Mouse (Mus musculus): ENCODE results near the gene Ccdc177. TPM values are rescaled to one million over a fixed set of nuclear protein-coding genes. Genes with fewer than 3 reads are reported as not detected.
A peak's percentile ranks its signal among the peaks of the same experiment; 100 is the strongest.

Gene Ccdc177
- polyA plus RNA-seq, 1 experiment from 2014 or later = 7.8 TPM

- no peaks in the 10 kb centered on the region for H3K36me3 ChIP-seq
- H3K9ac ChIP-seq (replicated peaks) = no peak overlapping the region
- 85% methylated on average over 3 of the region's 3 CpGs for WGBS
- no peak overlapping the region for H3K4me3 ChIP-seq
- H3K27ac ChIP-seq (replicated peaks) = no peak overlapping the region
- H3K9me3 ChIP-seq = no peaks in the 10 kb centered on the region
- H3K4me1 ChIP-seq = no peaks in the 10 kb centered on the region
- no peaks in the 10 kb centered on the region for H3K27me3 ChIP-seq
- ATAC-seq (ENCODE audit: low FRiP score, low read depth) = no peak
- H3K4me2 ChIP-seq (replicated peaks) = no peak overlapping the region
Observed at GRCm38 (mm10) chr12:80782190-80782589, 21.7 kb upstream of the Ccdc177 start.

- no peak overlapping the region for H3K4me2 ChIP-seq (replicated peaks)
- no peak for ATAC-seq (ENCODE audit: low FRiP score, low read depth)
- no peaks in the 10 kb centered on the region for H3K9me3 ChIP-seq
- no peaks in the 10 kb centered on the region for H3K36me3 ChIP-seq
- WGBS = 91% methylated on average over 4 of the region's 4 CpGs
- H3K27ac ChIP-seq (replicated peaks) = no peak overlapping the region
- H3K4me3 ChIP-seq = no peak overlapping the region
- no peak overlapping the region for H3K9ac ChIP-seq (replicated peaks)
- H3K4me1 ChIP-seq = no peaks in the 10 kb centered on the region
- H3K27me3 ChIP-seq = no peaks in the 10 kb centered on the region
Observed at GRCm38 (mm10) chr12:80779760-80780159, 19.3 kb upstream of the Ccdc177 start.

GRCm38 (mm10) chr12:80778188-80778936 is 17.9 kb upstream of the Ccdc177 start:
- no peak for ATAC-seq (ENCODE audit: low FRiP score, low read depth)
- no peaks in the 10 kb centered on the region for H3K9me3 ChIP-seq

GRCm38 (mm10) chr12:80776046-80776634 is 15.7 kb upstream of the Ccdc177 start:
- H3K4me1 ChIP-seq = no peaks in the 10 kb centered on the region
- no peak overlapping the region for H3K27ac ChIP-seq (replicated peaks)
- H3K27me3 ChIP-seq = no peaks in the 10 kb centered on the region; the same call in 1 of the 2 replicates
- no peaks in the 10 kb centered on the region for H3K9me3 ChIP-seq
- no peaks in the 10 kb centered on the region for H3K36me3 ChIP-seq
- H3K9ac ChIP-seq (replicated peaks) = no peak overlapping the region
- 91% methylated on average over 4 of the region's 4 CpGs for WGBS
- ATAC-seq (ENCODE audit: low FRiP score, low read depth) = no peak
- no peak overlapping the region for H3K4me2 ChIP-seq (replicated peaks)
- H3K4me3 ChIP-seq = no peak overlapping the region

More at GRCm38 (mm10) chr12:80778188-80778936, 17.9 kb upstream of the Ccdc177 start:
- Histone ChIP-seq H3K27ac (replicated peaks) (no peak overlapping the region), H3K27me3 (no peaks in the 10 kb centered on the region; the same call in 1 of the 2 replicates), H3K4me1 (no peaks in the 10 kb centered on the region), H3K9ac (replicated peaks) (no peak overlapping the region), H3K36me3 (no peaks in the 10 kb centered on the region), H3K4me3 (no peak overlapping the region), H3K4me2 (replicated peaks) (no peak overlapping the region)
- WGBS = 78% methylated on average over 16 of the region's 16 CpGs

GRCm38 (mm10) chr12:80774786-80775185 is 14.3 kb upstream of the Ccdc177 start:
- Histone ChIP-seq H3K4me3 (no peak overlapping the region), H3K9me3 (no peaks in the 10 kb centered on the region), H3K27me3 (no peaks in the 10 kb centered on the region; the same call in 1 of the 2 replicates), H3K9ac (replicated peaks) (no peak overlapping the region), H3K4me1 (0 out of 2 replicates have a peak, but pooled peaks cover under 1% of the 10 kb centered on the region), H3K27ac (replicated peaks) (no peak overlapping the region), H3K4me2 (replicated peaks) (no peak overlapping the region), H3K36me3 (no peaks in the 10 kb centered on the region)
- no peak for ATAC-seq (ENCODE audit: low FRiP score, low read depth)
- 73% methylated on average over 7 of the region's 7 CpGs for whole genome bisulfite sequencing

- no peak overlapping the region for H3K4me2 ChIP-seq (replicated peaks)
- no peak overlapping the region for H3K9ac ChIP-seq (replicated peaks)
- H3K27ac ChIP-seq (replicated peaks) = no peak overlapping the region
- H3K27me3 ChIP-seq = no peaks in the 10 kb centered on the region; the same call in 1 of the 2 replicates
- ATAC-seq (ENCODE audit: low FRiP score, low read depth) = peak; percentile 87
- H3K36me3 ChIP-seq = no peaks in the 10 kb centered on the region
- 19% methylated on average over 11 of the region's 11 CpGs for WGBS
- no peak overlapping the region for H3K4me3 ChIP-seq
- H3K4me1 ChIP-seq = 0 out of 2 replicates have a peak, but pooled peaks cover 2% of the 10 kb centered on the region
- no peaks in the 10 kb centered on the region for H3K9me3 ChIP-seq
Observed at GRCm38 (mm10) chr12:80769697-80770096, 9.2 kb upstream of the Ccdc177 start.

GRCm38 (mm10) chr12:80764116-80764515 is 3.6 kb upstream of the Ccdc177 start:
- no peak overlapping the region for H3K4me3 ChIP-seq
- 73% methylated on average over 4 of the region's 4 CpGs for WGBS
- no peak overlapping the region for H3K9ac ChIP-seq (replicated peaks)
- no peak for ATAC-seq (ENCODE audit: low FRiP score, low read depth)
- H3K4me2 ChIP-seq (replicated peaks) = no peak overlapping the region
- H3K36me3 ChIP-seq = no peaks in the 10 kb centered on the region
- H3K27me3 ChIP-seq = no peaks in the 10 kb centered on the region
- no peaks in the 10 kb centered on the region for H3K9me3 ChIP-seq
- peaks cover 6% of the 10 kb centered on the region for H3K4me1 ChIP-seq
- H3K27ac ChIP-seq (replicated peaks) = no peak overlapping the region

GRCm38 (mm10) chr12:80762982-80763381 is 2.5 kb upstream of the Ccdc177 start:
- peaks cover 11% of the 10 kb centered on the region for H3K36me3 ChIP-seq
- no peak overlapping the region for H3K9ac ChIP-seq (replicated peaks)
- H3K4me3 ChIP-seq = no peak overlapping the region
- no peak overlapping the region for H3K27ac ChIP-seq (replicated peaks)
- WGBS = 95% methylated on average over 5 of the region's 5 CpGs
- peaks cover 10% of the 10 kb centered on the region for H3K27me3 ChIP-seq
- H3K4me2 ChIP-seq (replicated peaks) = no peak overlapping the region
- H3K9me3 ChIP-seq = peaks cover 10% of the 10 kb centered on the region
- ATAC-seq (ENCODE audit: low FRiP score, low read depth) = no peak
- H3K4me1 ChIP-seq = peaks cover 12% of the 10 kb centered on the region

- 0% methylated on average over 22 of the region's 22 CpGs for WGBS
- peak; percentile 68 for ATAC-seq (ENCODE audit: low FRiP score, low read depth)
Observed at GRCm38 (mm10) chr12:80759713-80760395, 633 bp downstream of the Ccdc177 start.

GRCm38 (mm10) chr12:80759387-80759712 is 1.1 kb downstream of the Ccdc177 start:
- 2% methylated on average over 13 of the region's 13 CpGs for WGBS
- peaks cover 18% of the 10 kb centered on the region for H3K27me3 ChIP-seq

More at GRCm38 (mm10) chr12:80759713-80760395, 633 bp downstream of the Ccdc177 start:
- peaks cover 18% of the 10 kb centered on the region for H3K27me3 ChIP-seq
- H3K36me3 ChIP-seq = peaks cover 42% of the 10 kb centered on the region
- peaks cover 12% of the 10 kb centered on the region for H3K4me1 ChIP-seq
- peak overlapping the region; percentile 98 for H3K27ac ChIP-seq (replicated peaks)
- H3K9ac ChIP-seq (replicated peaks) = peak overlapping the region; percentile 90
- peak overlapping the region; percentile 69 for H3K4me3 ChIP-seq
- peaks cover 38% of the 10 kb centered on the region for H3K9me3 ChIP-seq
- peak overlapping the region; percentile 61 for H3K4me2 ChIP-seq (replicated peaks)

GRCm38 (mm10) chr12:80758559-80759386 is 1.7 kb downstream of the Ccdc177 start:
- H3K36me3 ChIP-seq = peaks cover 53% of the 10 kb centered on the region
- ATAC-seq (ENCODE audit: low FRiP score, low read depth) = no peak
- H3K4me2 ChIP-seq (replicated peaks) = peak overlapping the region; percentile 61
- peaks cover 12% of the 10 kb centered on the region for H3K4me1 ChIP-seq
- H3K4me3 ChIP-seq = peak overlapping the region; percentile 69
- H3K27ac ChIP-seq (replicated peaks) = peak overlapping the region; percentile 98
- peaks cover 39% of the 10 kb centered on the region for H3K9me3 ChIP-seq
- peaks cover 18% of the 10 kb centered on the region for H3K27me3 ChIP-seq
- H3K9ac ChIP-seq (replicated peaks) = peak overlapping the region; percentile 90
- WGBS = 27% methylated on average over 85 of the region's 92 CpGs

More at GRCm38 (mm10) chr12:80759387-80759712, 1.1 kb downstream of the Ccdc177 start:
- H3K36me3 ChIP-seq = peaks cover 47% of the 10 kb centered on the region
- H3K27ac ChIP-seq (replicated peaks) = peak overlapping the region; percentile 98
- H3K4me2 ChIP-seq (replicated peaks) = peak overlapping the region; percentile 61
- H3K4me3 ChIP-seq = peak overlapping the region; percentile 69
- H3K9me3 ChIP-seq = peaks cover 39% of the 10 kb centered on the region
- H3K9ac ChIP-seq (replicated peaks) = peak overlapping the region; percentile 90
- peaks cover 12% of the 10 kb centered on the region for H3K4me1 ChIP-seq
- ATAC-seq (ENCODE audit: low FRiP score, low read depth) = peak; percentile 41

Measured in midbrain, embryonic 12.5 days (tissue).